8 mouse cellular contexts compared by ENCODE assay signal in genomic region chr12:17808542-17808941, GRCm38 (mm10).
DNase-seq lines count a peak whose midpoint lies in the region; ATAC-seq and TF ChIP-seq lines count a peak whose summit lies in the region.

No protein-coding gene starts in this region.

- no peaks in the 10 kb centered on the region for H3K4me1 ChIP-seq in forebrain, embryonic 14.5 days (ENCODE audit: control insufficient read depth, insufficient read depth, low read length)
- no peaks in the 10 kb centered on the region for H3K4me1 ChIP-seq in liver, embryonic 14.5 days (replicated peaks; ENCODE audit: control insufficient read depth in 2 of 2, insufficient read depth in 2 of 2, low read length in 1 of 2)

- WGBS in forebrain, embryonic 14.5 days = 40% methylated on average over 2 of the region's 2 CpGs
- WGBS in liver, embryonic 14.5 days (ENCODE audit: insufficient replicate concordance) = 17% methylated on average over 2 of the region's 2 CpGs

- H3K36me3 ChIP-seq in forebrain, embryonic 14.5 days (ENCODE audit: control insufficient read depth, insufficient read depth, low read length) = no peaks in the 10 kb centered on the region
- H3K36me3 ChIP-seq in liver, embryonic 14.5 days (replicated peaks; ENCODE audit: control insufficient read depth, insufficient read depth, low read depth) = no peaks in the 10 kb centered on the region

- H3K9ac ChIP-seq in forebrain, embryonic 14.5 days (ENCODE audit: low read length) = no peak overlapping the region
- H3K9ac ChIP-seq in liver, embryonic 14.5 days (replicated peaks) = no peak overlapping the region

- H3K4me3 ChIP-seq in forebrain, embryonic 14.5 days (ENCODE audit: low read depth, low read length) = no peak overlapping the region
- H3K4me3 ChIP-seq in liver, embryonic 14.5 days (ENCODE audit: insufficient read depth in 1 of 2, low read depth in 2 of 2, low read length in 2 of 2) = no peak overlapping the region

- TF ChIP-seq EP300 in liver, embryonic 14.5 days (IDR thresholded peaks at IDR 0.05; ENCODE audit: low read depth) = no peak

- TF ChIP-seq POLR2A in brain, embryonic 14.5 days (IDR thresholded peaks at IDR 0.05; ENCODE audit: borderline replicate concordance, extremely low read depth, insufficient read depth, insufficient read length, poor library complexity, severe bottlenecking) = no peak

- peak; percentile 13 for DNase-seq in ovary, postnatal 10 days (ENCODE audit: low spot score)
- no peak for DNase-seq in ovary, adult 18-20 months (ENCODE audit: low spot score)
- DNase-seq in brain, embryonic 14.5 days (ENCODE audit: low read depth) = peak; percentile 89
- peak; percentile 91 for DNase-seq in forebrain, embryonic 14.5 days (ENCODE audit: low spot score)
- peak; percentile 84 for DNase-seq in kidney, postnatal 10 days
- DNase-seq in liver, embryonic 14.5 days (ENCODE audit: low read depth in 3 of 3, low spot score in 3 of 3) = peak; percentile 5 to 27 (median 12)
- peak; percentile 52 for DNase-seq in retina, adult 2 months (ENCODE audit: low read depth, low spot score)
- DNase-seq in yolk sac, embryonic 10.5 days (ENCODE audit: low spot score) = peak; percentile 23

- no peak overlapping the region for H3K27ac ChIP-seq in forebrain, embryonic 14.5 days (ENCODE audit: low read depth, low read length)
- no peak overlapping the region for H3K27ac ChIP-seq in liver, embryonic 14.5 days

- ATAC-seq in forebrain, embryonic 14.5 days = peak; percentile 20; the same call in 1 of the 2 replicates
- no peak for ATAC-seq in liver, embryonic 14.5 days (ENCODE audit: insufficient read depth)

- peak; percentile 69; the same call in 1 of the 2 replicates for TF ChIP-seq CTCF in brain, embryonic 14.5 days (IDR thresholded peaks at IDR 0.05; ENCODE audit: borderline replicate concordance, extremely low read depth, insufficient read depth, insufficient read length)
- TF ChIP-seq CTCF in liver, embryonic 14.5 days (IDR thresholded peaks at IDR 0.05; ENCODE audit: low read depth) = peak; percentile 67

- H3K4me2 ChIP-seq in forebrain, embryonic 14.5 days (ENCODE audit: low read length) = no peak overlapping the region
- no peak overlapping the region for H3K4me2 ChIP-seq in liver, embryonic 14.5 days (ENCODE audit: low read depth)

- H3K9me3 ChIP-seq in forebrain, embryonic 14.5 days (replicated peaks; ENCODE audit: control insufficient read depth, low read length) = no peaks in the 10 kb centered on the region
- H3K9me3 ChIP-seq in liver, embryonic 14.5 days (ENCODE audit: control insufficient read depth, low read length) = no peaks in the 10 kb centered on the region

- H3K27me3 ChIP-seq in forebrain, embryonic 14.5 days (replicated peaks; ENCODE audit: control insufficient read depth, insufficient read depth, low read length) = no peaks in the 10 kb centered on the region
- H3K27me3 ChIP-seq in liver, embryonic 14.5 days (ENCODE audit: control insufficient read depth, insufficient read depth, low read length) = no peaks in the 10 kb centered on the region
